Mouse (Mus musculus) adrenal gland, postnatal 36 days (tissue): ENCODE data around the gene Slc15a2. TPM values are rescaled to one million over a fixed set of nuclear protein-coding genes. Genes with fewer than 3 reads are reported as not detected.

Experiments used
- DNase-seq, 2 experiments: peaks; one replicate each; pipeline ENCODE4 v3.0.0; 2021; ENCODE audit warnings: mixed read lengths in 1 of 2
- total RNA-seq, 2 experiments: library from RNA; stranded (reverse); gene quantifications; 2 replicates each; pipeline ENCODE4 v1.2.3; 2021

Slc15a2 gene
- total RNA-seq, 2 experiments from 2014 or later: 0.96 to 2.6 TPM

- no peak for DNase-seq
Measured at GRCm38 (mm10) chr16:36770191-36770771, 14.5 kb downstream of the Slc15a2 start.

- no peak for DNase-seq
Measured at GRCm38 (mm10) chr16:36751979-36752378, 32.8 kb downstream of the Slc15a2 start.

DNA sequence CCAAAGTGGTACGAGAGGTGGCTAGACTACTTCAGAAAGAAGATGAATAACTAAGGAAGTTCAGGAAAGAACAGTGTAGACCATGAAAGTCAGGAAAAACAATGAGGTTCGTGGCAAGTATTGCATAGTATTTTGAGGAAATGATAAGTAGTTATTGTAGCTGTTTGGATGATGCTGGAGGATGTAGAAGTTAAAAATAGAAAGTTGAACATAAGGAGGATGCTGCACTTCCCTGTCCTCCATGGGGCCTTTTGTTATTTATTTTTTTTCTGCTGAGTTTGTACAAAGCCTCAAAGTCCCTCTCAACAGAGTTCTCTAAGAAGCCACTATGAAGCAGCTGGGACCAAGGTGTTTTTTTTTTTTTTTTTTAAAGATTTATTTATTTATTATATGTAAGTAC, 37.0 kb downstream of the Slc15a2 start:
- DNase-seq: no peak

DNA sequence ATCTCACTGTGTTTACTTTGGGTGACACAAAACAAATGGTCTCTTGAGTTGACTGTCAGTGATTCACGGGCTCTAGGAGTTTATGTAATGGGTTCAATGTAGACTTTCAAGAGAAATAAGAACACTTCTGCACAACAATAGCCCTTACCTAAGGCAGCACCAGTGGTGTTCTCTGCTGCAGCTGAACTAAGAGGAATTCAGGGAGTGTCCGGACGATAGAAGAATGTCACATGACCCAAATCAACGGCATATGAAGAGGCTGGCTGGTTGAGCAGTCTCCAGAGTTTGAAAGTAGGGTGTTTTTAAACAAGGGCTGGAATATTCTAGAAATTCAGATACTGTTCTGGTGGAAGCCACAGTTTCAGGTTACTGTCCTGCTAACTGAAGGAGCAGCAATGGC, 37.7 kb downstream of the Slc15a2 start:
- DNase-seq: no peak

DNA sequence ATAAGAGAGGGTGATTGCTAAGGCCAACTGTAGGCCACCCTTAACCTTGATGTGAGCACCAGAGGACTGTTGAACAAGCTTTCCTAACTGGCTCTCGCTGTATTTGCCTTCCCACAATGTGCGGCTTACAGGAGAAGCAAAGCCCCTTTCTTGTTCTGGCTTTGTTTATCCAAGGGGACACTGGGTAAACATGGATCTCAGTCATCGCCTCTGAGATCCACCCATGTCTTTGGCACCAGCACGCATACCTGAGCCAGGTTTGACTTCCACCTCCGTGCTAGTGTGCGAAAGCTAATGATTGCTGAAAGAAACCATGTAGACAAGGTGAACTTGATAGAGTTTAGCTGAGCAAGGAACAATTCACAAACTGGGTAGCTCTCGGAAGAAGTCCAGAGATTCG, 41.2 kb downstream of the Slc15a2 start:
- DNase-seq: no peak

DNA sequence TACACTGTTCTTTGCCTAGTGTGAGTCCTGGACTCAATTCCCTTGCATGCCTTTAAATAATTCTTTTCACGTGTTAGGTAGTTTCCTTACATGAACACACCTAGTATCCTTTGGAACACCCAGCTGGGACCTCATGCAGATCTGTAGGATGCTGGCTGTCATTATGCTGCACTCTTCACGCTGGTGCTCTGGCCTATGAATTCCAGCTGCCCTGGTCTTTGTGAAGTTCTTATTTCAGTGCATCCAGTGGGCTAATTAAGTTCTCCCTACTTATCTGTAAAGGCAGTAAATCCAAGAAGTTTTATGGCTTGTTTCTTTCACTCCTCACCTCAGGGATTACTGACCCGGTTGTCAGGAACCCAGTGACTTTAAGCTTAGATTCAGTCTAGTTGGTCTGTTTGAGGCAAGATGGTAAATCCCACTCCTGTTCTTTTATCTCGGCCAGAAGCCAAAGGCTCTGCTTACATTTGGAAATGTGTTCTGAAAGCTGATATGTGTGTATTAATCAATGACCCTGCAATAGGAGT, 45.3 kb downstream of the Slc15a2 start:
- DNase-seq: no peak

DNA sequence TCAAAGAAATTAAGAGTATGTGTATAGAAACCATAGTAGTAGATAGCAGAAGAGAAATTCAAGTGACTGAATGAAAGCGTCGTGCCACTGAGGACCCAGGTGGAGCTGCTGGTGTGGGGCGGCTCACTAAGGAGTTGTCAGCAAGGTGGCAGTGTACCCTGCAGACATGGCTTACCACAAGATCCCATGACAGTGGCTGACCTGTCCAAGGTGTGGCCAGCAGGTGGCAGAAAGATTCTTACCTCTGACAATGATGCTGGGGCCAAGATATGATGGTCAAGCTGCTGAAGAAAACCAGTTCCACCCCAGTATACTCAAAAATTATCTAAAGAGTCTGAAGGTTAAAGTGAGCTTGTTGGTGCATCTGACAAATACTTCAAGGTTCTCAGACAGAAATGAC, 49.3 kb downstream of the Slc15a2 start:
- DNase-seq: no peak

DNA sequence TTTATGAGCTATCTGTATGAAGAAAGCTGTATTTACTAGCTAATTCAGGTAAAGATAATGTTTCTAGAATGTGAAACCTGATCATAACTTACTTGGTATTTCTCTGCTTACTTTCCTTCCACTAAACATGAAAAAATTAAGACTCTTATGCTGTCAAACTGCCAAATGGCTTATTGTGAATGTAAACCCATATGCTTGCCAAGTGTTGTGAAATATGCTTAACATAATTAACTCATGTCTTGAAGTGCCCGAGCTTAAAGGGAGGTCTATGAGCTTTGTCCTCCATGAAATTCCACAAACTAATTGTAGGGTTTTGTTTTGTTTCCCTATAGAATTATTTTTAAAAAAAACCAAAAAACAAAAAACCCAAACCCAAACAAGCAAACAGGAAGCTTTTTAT, 50.9 kb downstream of the Slc15a2 start:
- no peak for DNase-seq

- no peak for DNase-seq
Measured at GRCm38 (mm10) chr16:36732572-36732971, 52.2 kb downstream of the Slc15a2 start.

DNA sequence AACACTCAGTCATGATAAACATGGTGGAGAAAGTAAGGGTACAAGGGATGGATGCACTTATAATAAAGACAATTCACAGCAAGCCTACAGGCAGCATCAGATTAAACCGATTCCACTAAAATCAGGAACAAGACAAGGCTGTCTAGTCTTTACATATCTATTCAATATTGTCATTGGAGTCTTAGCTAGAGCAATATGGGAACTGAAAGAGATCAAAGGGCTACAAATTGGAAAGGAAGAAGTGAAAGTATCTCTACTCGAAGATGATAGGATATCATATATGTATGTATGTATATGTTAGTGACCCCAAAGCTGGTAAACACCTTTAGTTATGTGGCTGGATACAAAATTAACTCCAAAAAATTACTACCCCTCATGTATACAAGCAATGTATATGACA, 55.8 kb downstream of the Slc15a2 start:
- no peak for DNase-seq

DNA sequence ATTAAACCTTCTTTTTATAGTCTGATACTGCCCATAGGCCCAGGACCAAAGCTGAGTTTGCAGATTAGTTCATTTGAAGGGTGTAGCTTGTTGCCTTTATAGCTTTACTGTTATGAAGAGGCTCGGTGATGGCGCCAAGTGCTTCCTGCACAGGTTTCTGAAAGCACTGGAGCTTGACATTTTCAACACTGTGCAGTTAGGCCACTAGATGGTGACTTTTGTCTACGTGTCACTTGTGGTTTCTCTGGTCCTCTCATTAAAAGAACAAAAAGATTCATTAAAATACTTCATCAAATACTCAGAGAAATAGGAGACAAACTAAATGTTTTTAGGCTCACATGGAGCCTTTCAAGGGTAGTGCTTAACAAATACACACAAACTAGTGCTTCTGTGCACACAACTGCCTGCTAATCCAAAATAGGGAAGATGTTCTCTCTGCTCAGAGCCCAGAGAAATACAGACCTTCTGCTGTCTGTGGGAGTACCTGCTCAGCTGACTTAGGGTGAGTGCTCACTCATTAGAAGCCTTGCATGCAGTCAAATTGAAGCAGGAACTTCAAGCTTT, 60.8 kb downstream of the Slc15a2 start:
- no peak for DNase-seq

DNA sequence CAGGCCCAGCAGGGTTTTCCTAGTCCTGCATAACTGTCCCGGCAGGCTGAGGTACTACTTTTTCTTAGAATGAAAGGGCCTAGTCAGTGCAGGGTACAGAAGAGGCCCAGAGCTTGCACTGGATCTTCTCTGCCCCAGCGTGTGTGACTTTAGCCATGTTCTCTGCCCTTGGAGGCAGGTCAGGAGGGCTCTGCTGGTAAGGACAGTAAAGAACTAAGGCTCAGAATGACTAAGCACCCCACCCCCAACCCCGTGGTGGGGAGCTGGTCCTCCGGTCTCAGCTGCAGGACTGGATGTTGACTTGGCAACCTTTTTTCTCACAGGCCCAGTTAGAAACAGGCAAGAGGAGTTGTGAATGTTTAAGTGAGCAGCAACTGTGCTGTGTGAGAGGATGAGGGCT, 62.0 kb downstream of the Slc15a2 start:
- no peak for DNase-seq

GRCm38 (mm10) chr16:36720194-36721055, 64.3 kb downstream of the Slc15a2 start:
- no peak for DNase-seq

GRCm38 (mm10) chr16:36718637-36719036, 66.1 kb downstream of the Slc15a2 start:
- no peak for DNase-seq

GRCm38 (mm10) chr16:36717481-36717880, 67.3 kb downstream of the Slc15a2 start:
- no peak for DNase-seq

GRCm38 (mm10) chr16:36711760-36712159, 73.0 kb downstream of the Slc15a2 start:
- peak in 1 of 2 experiments; percentile 5 for DNase-seq

GRCm38 (mm10) chr16:36710794-36711193, 74.0 kb downstream of the Slc15a2 start:
- no peak for DNase-seq

- peak in 1 of 2 experiments; percentile 9 for DNase-seq
Measured at GRCm38 (mm10) chr16:36709405-36709804, 75.4 kb downstream of the Slc15a2 start.

GRCm38 (mm10) chr16:36708751-36709150, 76.0 kb downstream of the Slc15a2 start:
- no peak for DNase-seq

DNA sequence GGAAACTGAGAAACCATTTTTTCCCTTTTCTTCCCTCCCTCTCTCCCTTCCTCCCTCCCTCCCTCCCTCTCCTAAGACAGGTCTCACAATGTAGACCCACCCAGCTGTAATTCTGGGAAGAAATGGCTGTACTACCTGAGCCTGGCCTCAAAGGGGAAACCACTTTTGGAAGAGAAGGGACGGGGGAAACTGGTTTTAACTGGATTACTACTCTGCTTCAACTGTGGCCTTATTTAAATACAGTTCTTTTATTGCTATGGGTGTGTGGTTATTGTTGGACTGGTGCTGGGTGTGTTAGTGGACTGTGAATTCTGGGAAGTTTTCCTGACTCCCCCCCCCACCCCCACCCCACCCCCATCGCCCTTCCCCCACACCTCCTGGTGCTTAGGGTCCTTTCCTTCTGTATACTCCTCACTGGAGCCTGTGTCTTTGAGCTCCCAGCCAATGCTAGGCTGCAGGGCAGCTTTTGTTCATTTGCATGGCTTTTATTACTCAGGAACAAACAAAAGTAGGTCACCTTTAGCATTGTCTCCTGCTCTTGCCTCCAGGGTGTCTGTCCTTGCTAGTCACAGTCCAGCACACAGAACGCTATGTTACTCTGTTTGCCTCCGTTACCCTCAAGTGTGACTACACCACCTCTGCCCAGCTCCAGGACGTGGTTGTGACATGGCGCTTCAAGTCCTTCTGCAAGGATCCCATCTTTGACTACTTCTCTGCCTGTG, 76.9 kb downstream of the Slc15a2 start:
- no peak for DNase-seq

GRCm38 (mm10) chr16:36700484-36700883, 84.3 kb downstream of the Slc15a2 start:
- DNase-seq: no peak
